9 mouse cellular contexts compared by ENCODE assay signal in genomic region chr1:52719096-52719495, GRCm38 (mm10). TPM values are rescaled to one million over a fixed set of nuclear protein-coding genes. Genes with fewer than 3 reads are reported as not detected.
DNase-seq lines count a peak whose midpoint lies in the region; ATAC-seq lines count a peak whose summit lies in the region.
"Had no signal": no experiment of that assay in that cellular context is flagged by ENCODE, and none has a peak within 500 bp of the region (broad histone marks: within the 10 kb centered on the region; RNA-seq: fewer than 3 reads in every experiment).

No protein-coding gene starts in this region.

- H3K4me3 ChIP-seq in kidney, embryonic 14.5 days (ENCODE audit: low read length): no peak overlapping the region
- H3K4me3 ChIP-seq in embryonic facial prominence, embryonic 11.5 days (ENCODE audit: low read depth, low read length): no peak overlapping the region

- no peaks in the 10 kb centered on the region for H3K36me3 ChIP-seq in kidney, embryonic 14.5 days (ENCODE audit: control insufficient read depth, insufficient read depth, low read length)
- H3K36me3 ChIP-seq in embryonic facial prominence, embryonic 11.5 days (replicated peaks; ENCODE audit: control insufficient read depth, insufficient read depth, low read depth, low read length): no peaks in the 10 kb centered on the region

- H3K4me1 ChIP-seq in kidney, embryonic 14.5 days (ENCODE audit: control insufficient read depth, insufficient read depth, low read length): no peaks in the 10 kb centered on the region
- no peaks in the 10 kb centered on the region for H3K4me1 ChIP-seq in embryonic facial prominence, embryonic 11.5 days (ENCODE audit: control insufficient read depth, insufficient read depth, low read length)

- H3K9ac ChIP-seq in kidney, embryonic 14.5 days (ENCODE audit: low read depth, low read length): no peak overlapping the region
- H3K9ac ChIP-seq in embryonic facial prominence, embryonic 11.5 days (replicated peaks; ENCODE audit: low read length): no peak overlapping the region

- H3K4me2 ChIP-seq in kidney, embryonic 14.5 days (replicated peaks; ENCODE audit: low read depth, low read length): no peak overlapping the region
- H3K4me2 ChIP-seq in embryonic facial prominence, embryonic 11.5 days (ENCODE audit: low read depth, low read length): no peak overlapping the region

- no peaks in the 10 kb centered on the region for H3K9me3 ChIP-seq in kidney, embryonic 14.5 days (ENCODE audit: control insufficient read depth, low read length)
- H3K9me3 ChIP-seq in embryonic facial prominence, embryonic 11.5 days (replicated peaks; ENCODE audit: control insufficient read depth, low read length): no peaks in the 10 kb centered on the region

- no peak for ATAC-seq in kidney, embryonic 14.5 days (ENCODE audit: low FRiP score, low TSS enrichment)
- ATAC-seq in embryonic facial prominence, embryonic 11.5 days (replicated peaks; ENCODE audit: insufficient number of reproducible peaks, low FRiP score, low TSS enrichment, low read depth): no peak
- ATAC-seq in erythroid progenitor cell, adult 5-6 weeks (replicated peaks; ENCODE audit: low FRiP score, poor library complexity, severe bottlenecking): no peak
- no peak for ATAC-seq in inflammation-experienced regulatory T-cells, adult 6 months

- no peak overlapping the region for H3K27ac ChIP-seq in kidney, embryonic 14.5 days (ENCODE audit: low read depth, low read length)
- H3K27ac ChIP-seq in embryonic facial prominence, embryonic 11.5 days (replicated peaks; ENCODE audit: low read depth, low read length): no peak overlapping the region

- WGBS in kidney, embryonic 14.5 days: 62% methylated on average over 5 of the region's 5 CpGs
- WGBS in embryonic facial prominence, embryonic 11.5 days: 59% methylated on average over 5 of the region's 5 CpGs

- H3K27me3 ChIP-seq in kidney, embryonic 14.5 days (ENCODE audit: control insufficient read depth, insufficient read depth, low read length): no peaks in the 10 kb centered on the region
- no peaks in the 10 kb centered on the region for H3K27me3 ChIP-seq in embryonic facial prominence, embryonic 11.5 days (ENCODE audit: control insufficient read depth, insufficient read depth, low read length)

- DNase-seq in kidney, postnatal 4 days: peak; percentile 19 to 29
- peak; percentile 17 for DNase-seq in thymus, postnatal 25 days
- no peak for DNase-seq in thymus, postnatal 10 days (ENCODE audit: low spot score in 2 of 2)
- peak; percentile 13 for DNase-seq in embryonic facial prominence, embryonic 11.5 days (ENCODE audit: low spot score)
- peak; percentile 60 for DNase-seq in thymus, postnatal 4 days
- DNase-seq: cerebellum, adult 11-12 months had no signal

RNA-seq across cellular contexts. Expression of gene Mfsd6, which starts 8.2 kb away (rescaled TPM):
- polyA plus RNA-seq in kidney, embryonic 14.5 days (2014; fragmentation: Nextera tagmentation; extraction: Ambion mirVana): 3.0 and 4.3 TPM in 2 replicates
- polyA plus RNA-seq in embryonic facial prominence, embryonic 11.5 days (2014; fragmentation: Nextera tagmentation; extraction: Ambion mirVana): 1.4 and 2.1 TPM in 2 replicates
- total RNA-seq in erythroid progenitor cell, adult 5-6 weeks (2015; ENCODE audit: low replicate concordance): 1.8 and 7.1 TPM in 2 replicates
- total RNA-seq in erythroid progenitor cell, adult 5-6 weeks (2017; ENCODE audit: low replicate concordance): 4.1 and 10.1 TPM in 2 replicates
- 10 to 100 TPM in 1 of 3 experiments, 1 to 10 TPM in 2; 6.8 to 10.7 (median 7.2) TPM for polyA plus RNA-seq in inflammation-experienced regulatory T-cells, adult 6 months (2017; shearing (Covaris generic))

Comparison
In these comparisons a context has a peak if more than half of its experiments do, and no peak if none do; other contexts are left out.
1. DNase-seq: peak in kidney, postnatal 4 days (2 of 2), thymus, postnatal 25 days (single experiment), embryonic facial prominence, embryonic 11.5 days (single experiment) and thymus, postnatal 4 days (single experiment); none in thymus, postnatal 10 days (0 of 2).